Mouse (Mus musculus) stomach, embryonic 14.5 days (tissue): ENCODE measurements around the gene Tsen34. TPM values are rescaled to one million over a fixed set of nuclear protein-coding genes. Genes with fewer than 3 reads are reported as not detected.

Source experiments
- ATAC-seq: fragments of 200-750 bp; cut with Nextera tagmentation; 2 replicates; pipeline ENCODE4 v1.8.0; 2017; ENCODE audit warnings: low read depth, moderate TSS enrichment; ENCODE audit not compliant: insufficient number of reproducible peaks, insufficient read depth, low FRiP score
- H3K27ac ChIP-seq: fragments of 300-500 bp; sonication (generic); 2 replicates; pipeline ENCODE4 v1.5.1; 2014; ENCODE audit warnings: mild to moderate bottlenecking, low read length, moderate library complexity, mixed read lengths
- H3K27me3 ChIP-seq: fragments of 300-500 bp; sonication (generic); 2 replicates; pipeline ENCODE4 v1.6.1; 2014; ENCODE audit warnings: low read length, control low read depth, mixed read lengths; ENCODE audit not compliant: control insufficient read depth, insufficient read depth
- H3K36me3 ChIP-seq: fragments of 300-500 bp; sonication (generic); 2 replicates; pipeline ENCODE4 v1.6.1; 2014; ENCODE audit warnings: mild to moderate bottlenecking, control low read depth, low read length, moderate library complexity, mixed read lengths; ENCODE audit not compliant: control insufficient read depth, insufficient read depth
- H3K4me1 ChIP-seq: fragments of 300-500 bp; sonication (generic); 2 replicates; pipeline ENCODE4 v1.6.1; 2014; ENCODE audit warnings: low read length, control low read depth, mixed read lengths; ENCODE audit not compliant: control insufficient read depth, insufficient read depth
- H3K4me2 ChIP-seq: fragments of 300-500 bp; sonication (generic); replicated peaks from 2 replicates; pipeline ENCODE4 v1.6.1; 2014; ENCODE audit warnings: low read depth, low read length, control low read depth
- H3K4me3 ChIP-seq: fragments of 300-500 bp; sonication (generic); 2 replicates; pipeline ENCODE4 v1.5.1; 2014; ENCODE audit warnings: low read depth, low read length, control low read depth
- H3K9ac ChIP-seq: fragments of 300-500 bp; sonication (generic); replicated peaks from 2 replicates; pipeline ENCODE4 v1.6.1; 2014; ENCODE audit warnings: low read depth, mild to moderate bottlenecking, control low read depth, low read length, moderate library complexity, mixed read lengths
- H3K9me3 ChIP-seq: fragments of 300-500 bp; sonication (generic); 2 replicates; pipeline ENCODE4 v1.6.1; 2016; ENCODE audit warnings: low read depth, low read length, control low read depth; ENCODE audit not compliant: control insufficient read depth
- WGBS: fragments of 180-500 bp; shearing (Covaris S2); extraction: QIAGEN DNeasy Blood & Tissue Kit; methylation state at CpG from one replicate; pipeline ENCODE4 v1.1.7; 2014; 5-methylcytosine and 5-hydroxymethylcytosine counted together
- polyA plus RNA-seq: library from polyadenylated mRNA; unstranded; fragments of >200 nt; fragmentation: Nextera tagmentation; extraction: Ambion mirVana; gene quantifications from 2 replicates; pipeline ENCODE4 v1.2.1, GENCODE M21; 2014

The Tsen34 gene
- polyA plus RNA-seq, 1 experiment from 2014 or later = 240 TPM

DNA sequence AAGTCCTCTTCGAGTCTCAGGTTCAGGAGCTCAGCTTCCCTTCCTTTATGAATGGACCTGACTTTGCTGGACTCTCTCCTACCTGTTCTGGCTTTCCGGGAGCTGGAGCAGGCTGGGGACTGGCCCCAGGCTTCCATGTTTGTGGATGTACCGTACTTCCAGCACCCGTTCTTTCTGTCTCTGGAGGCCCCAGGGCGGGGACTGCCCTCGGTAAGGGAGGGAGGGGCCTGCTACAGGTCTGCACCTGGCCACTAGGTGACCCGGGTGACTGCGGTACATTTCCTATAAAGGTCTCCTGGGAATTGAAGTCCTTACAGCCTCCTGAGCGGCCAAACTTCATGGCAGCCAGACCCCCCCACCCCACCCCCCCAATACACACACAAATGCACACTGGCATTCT lies 15.3 kb upstream of the Tsen34 start, which contains the start of gene Tmc4:
Gene Tmc4 (minus strand): TSS at position 212 of the 400 bp plus-strand sequence.
- WGBS = 49% methylated on average over 9 of the region's 9 CpGs
- Histone ChIP-seq H3K27ac (peak within 1 kb of the TSS; percentile 28; the same call in 1 of the 2 replicates), H3K4me3 (peak within 1 kb of the TSS; percentile 26), H3K36me3 (no peaks in the 10 kb centered on the region; the same call in 1 of the 2 replicates), H3K9me3 (no peaks in the 10 kb centered on the region), H3K9ac (no peak within 1 kb of the TSS; the same call in 1 of the 2 replicates), H3K4me1 (no peaks in the 10 kb centered on the region), H3K4me2 (peak within 1 kb of the TSS; percentile 45), H3K27me3 (no peaks in the 10 kb centered on the region)
- peak; percentile 82 for ATAC-seq

DNA sequence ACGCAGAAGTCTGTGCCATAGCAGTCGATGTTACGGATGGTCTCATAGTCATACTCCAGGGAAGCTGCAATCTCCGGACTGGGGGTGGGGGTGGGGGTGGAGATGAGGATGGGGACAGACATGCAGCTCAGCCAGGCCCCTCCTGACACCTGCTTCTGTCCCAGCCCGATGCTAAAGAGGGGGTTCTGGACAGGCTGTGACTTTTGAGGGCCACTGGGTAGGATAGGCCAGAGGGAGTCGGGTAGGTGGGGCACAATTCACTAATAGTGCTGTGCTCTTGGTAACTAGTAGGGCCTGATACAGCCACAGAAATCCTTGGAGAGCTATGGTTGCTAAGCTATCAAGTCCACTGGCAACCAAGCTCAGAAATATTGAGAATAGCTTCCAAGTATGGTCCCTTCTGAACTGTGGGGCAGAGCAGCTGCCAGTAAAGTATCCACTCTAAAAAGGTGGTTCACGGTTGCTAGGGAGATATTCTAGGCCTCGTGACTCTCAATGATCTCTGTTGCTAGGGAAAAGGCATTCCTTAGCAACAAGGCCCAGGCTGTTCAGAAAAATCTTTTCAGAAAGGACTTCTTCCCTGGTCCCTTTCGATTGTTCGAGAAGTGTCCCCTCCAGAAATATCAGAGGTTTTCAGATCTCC lies 8.6 kb upstream of the Tsen34 start:
- WGBS = 87% methylated on average over 10 of the region's 10 CpGs

GRCm38 (mm10) chr7:3684698-3685097 lies 8.0 kb upstream of the Tsen34 start:
- no peak for ATAC-seq
- Histone ChIP-seq H3K4me3 (no peak overlapping the region), H3K9me3 (no peaks in the 10 kb centered on the region), H3K36me3 (peaks cover 26% of the 10 kb centered on the region; the same call in 1 of the 2 replicates), H3K4me1 (no peaks in the 10 kb centered on the region), H3K27ac (no peak overlapping the region), H3K9ac (no peak overlapping the region), H3K27me3 (no peaks in the 10 kb centered on the region), H3K4me2 (no peak overlapping the region)
- 88% methylated on average over 8 of the region's 8 CpGs for WGBS

More for the DNA sequence above, 8.6 kb upstream of the Tsen34 start:
- Histone ChIP-seq H3K36me3 (peaks cover 26% of the 10 kb centered on the region; the same call in 1 of the 2 replicates), H3K27me3 (no peaks in the 10 kb centered on the region), H3K9me3 (no peaks in the 10 kb centered on the region), H3K4me1 (no peaks in the 10 kb centered on the region), H3K4me2 (no peak overlapping the region), H3K4me3 (no peak overlapping the region), H3K9ac (no peak overlapping the region), H3K27ac (no peak overlapping the region)
- no peak for ATAC-seq

GRCm38 (mm10) chr7:3685400-3686187 lies 7.1 kb upstream of the Tsen34 start:
- H3K9me3 ChIP-seq = no peaks in the 10 kb centered on the region
- no peak overlapping the region for H3K4me3 ChIP-seq
- H3K9ac ChIP-seq = no peak overlapping the region
- WGBS = 84% methylated on average over 31 of the region's 31 CpGs
- H3K36me3 ChIP-seq = peaks cover 26% of the 10 kb centered on the region; the same call in 1 of the 2 replicates
- no peak overlapping the region for H3K4me2 ChIP-seq
- ATAC-seq = no peak
- H3K27ac ChIP-seq = no peak overlapping the region
- no peaks in the 10 kb centered on the region for H3K27me3 ChIP-seq
- no peaks in the 10 kb centered on the region for H3K4me1 ChIP-seq

- Histone ChIP-seq H3K27ac (no peak overlapping the region), H3K36me3 (peaks cover 15% of the 10 kb centered on the region; the same call in 1 of the 2 replicates), H3K9me3 (no peaks in the 10 kb centered on the region), H3K4me3 (peak overlapping the region; percentile 68), H3K27me3 (no peaks in the 10 kb centered on the region), H3K4me2 (peak overlapping the region; percentile 66), H3K4me1 (peaks cover 16% of the 10 kb centered on the region; the same call in 1 of the 2 replicates), H3K9ac (peak overlapping the region; percentile 62)
- ATAC-seq = no peak
- 18% methylated on average over 3 of the region's 3 CpGs for WGBS
Observed at GRCm38 (mm10) chr7:3691919-3692318, 744 bp upstream of the Tsen34 start.

GRCm38 (mm10) chr7:3692987-3693808 lies 535 bp downstream of the Tsen34 start, which contains the start of gene Mboat7:
Mboat7 (minus strand) TSS chr7:3693523.
- peak within 1 kb of the TSS; percentile 81 for H3K9ac ChIP-seq
- H3K9me3 ChIP-seq = no peaks in the 10 kb centered on the region
- no peaks in the 10 kb centered on the region for H3K27me3 ChIP-seq
- H3K27ac ChIP-seq = peak within 1 kb of the TSS; percentile 99
- H3K4me1 ChIP-seq = peaks cover 16% of the 10 kb centered on the region; the same call in 1 of the 2 replicates
- H3K4me3 ChIP-seq = peak within 1 kb of the TSS; percentile 68
- under 1% methylated on average over 55 of the region's 55 CpGs for WGBS
- peak; percentile 89 for ATAC-seq
- H3K36me3 ChIP-seq = peaks cover 21% of the 10 kb centered on the region
- H3K4me2 ChIP-seq = peak within 1 kb of the TSS; percentile 66

DNA sequence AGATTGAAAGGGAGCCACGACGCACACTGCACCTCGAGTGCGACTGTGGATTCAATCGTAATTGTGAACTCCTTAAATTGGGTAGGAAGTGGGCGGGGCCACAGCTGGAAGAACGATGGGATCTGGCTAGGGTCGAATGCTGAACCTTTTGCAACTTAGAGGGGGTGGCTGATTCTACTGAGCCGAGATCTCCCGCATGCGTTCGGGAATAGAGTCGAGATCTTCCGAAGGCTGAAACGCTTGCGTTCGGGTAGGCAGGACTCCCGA lies 1.1 kb downstream of the Tsen34 start:
- no peak for ATAC-seq
- Histone ChIP-seq H3K9ac (peak overlapping the region; percentile 81), H3K4me1 (peaks cover 16% of the 10 kb centered on the region; the same call in 1 of the 2 replicates), H3K9me3 (no peaks in the 10 kb centered on the region), H3K4me3 (peak overlapping the region; percentile 68), H3K36me3 (peaks cover 23% of the 10 kb centered on the region), H3K4me2 (peak overlapping the region; percentile 66), H3K27me3 (no peaks in the 10 kb centered on the region), H3K27ac (peak overlapping the region; percentile 99)
- WGBS = under 1% methylated on average over 18 of the region's 18 CpGs
